Mouse (Mus musculus): ENCODE measurements at regions not wholly inside any gene's neighbourhood (a gene's known extent, or its start where the extent isn't known, plus 50 kb on each side); places are given as distances from the start of the nearest gene placed in this dataset.

GRCm38 (mm10) chr10:102943156-102943555 is 86.9 kb downstream of the Alx1 start:
- H3K36me3 ChIP-seq (ENCODE audit: control insufficient read depth, insufficient read depth, low read length): no peaks in the 10 kb centered on the region
- H3K4me2 ChIP-seq (ENCODE audit: low read length): no peak overlapping the region
- no peaks in the 10 kb centered on the region for H3K9me3 ChIP-seq (replicated peaks; ENCODE audit: control insufficient read depth, low read length, poor library complexity, severe bottlenecking)
- no peaks in the 10 kb centered on the region for H3K4me1 ChIP-seq (ENCODE audit: control insufficient read depth, insufficient read depth, low read length)
- no peak overlapping the region for H3K9ac ChIP-seq (ENCODE audit: low read depth, low read length)
- no peak for ATAC-seq
- no peak overlapping the region for H3K27ac ChIP-seq (ENCODE audit: low read length)
- H3K4me3 ChIP-seq (ENCODE audit: low read depth, low read length): no peak overlapping the region
- H3K27me3 ChIP-seq (ENCODE audit: control insufficient read depth, insufficient read depth, low read depth, low read length): no peaks in the 10 kb centered on the region

- Histone ChIP-seq H3K27me3 (ENCODE audit: control insufficient read depth, insufficient read depth, low read depth, low read length) (no peaks in the 10 kb centered on the region), H3K9ac (ENCODE audit: low read depth, low read length) (no peak overlapping the region), H3K36me3 (ENCODE audit: control insufficient read depth, insufficient read depth, low read length) (no peaks in the 10 kb centered on the region), H3K4me3 (ENCODE audit: low read depth, low read length) (no peak overlapping the region), H3K4me1 (ENCODE audit: control insufficient read depth, insufficient read depth, low read length) (no peaks in the 10 kb centered on the region), H3K9me3 (replicated peaks; ENCODE audit: control insufficient read depth, low read length, poor library complexity, severe bottlenecking) (no peaks in the 10 kb centered on the region), H3K27ac (ENCODE audit: low read length) (no peak overlapping the region), H3K4me2 (ENCODE audit: low read length) (no peak overlapping the region)
- ATAC-seq: no peak
Observed at GRCm38 (mm10) chr10:102940823-102941519, 89.0 kb downstream of the Alx1 start.

- Histone ChIP-seq H3K36me3 (ENCODE audit: control insufficient read depth, insufficient read depth, low read length) (no peaks in the 10 kb centered on the region), H3K27me3 (ENCODE audit: control insufficient read depth, insufficient read depth, low read depth, low read length) (no peaks in the 10 kb centered on the region), H3K27ac (ENCODE audit: low read length) (no peak overlapping the region), H3K4me2 (ENCODE audit: low read length) (no peak overlapping the region), H3K9me3 (replicated peaks; ENCODE audit: control insufficient read depth, low read length, poor library complexity, severe bottlenecking) (no peaks in the 10 kb centered on the region), H3K4me3 (ENCODE audit: low read depth, low read length) (no peak overlapping the region), H3K9ac (ENCODE audit: low read depth, low read length) (no peak overlapping the region), H3K4me1 (ENCODE audit: control insufficient read depth, insufficient read depth, low read length) (no peaks in the 10 kb centered on the region)
- no peak for ATAC-seq
- WGBS: 51% methylated on average over 3 of the region's 3 CpGs
Observed at GRCm38 (mm10) chr10:102931445-102931844, 98.6 kb downstream of the Alx1 start.

GRCm38 (mm10) chr10:102928651-102929050 is 101.4 kb downstream of the Alx1 start:
- no peak overlapping the region for H3K4me3 ChIP-seq (ENCODE audit: low read depth, low read length)
- no peak for ATAC-seq
- H3K27ac ChIP-seq (ENCODE audit: low read length): no peak overlapping the region
- H3K4me1 ChIP-seq (ENCODE audit: control insufficient read depth, insufficient read depth, low read length): no peaks in the 10 kb centered on the region
- H3K36me3 ChIP-seq (ENCODE audit: control insufficient read depth, insufficient read depth, low read length): no peaks in the 10 kb centered on the region
- no peaks in the 10 kb centered on the region for H3K27me3 ChIP-seq (ENCODE audit: control insufficient read depth, insufficient read depth, low read depth, low read length)
- H3K4me2 ChIP-seq (ENCODE audit: low read length): no peak overlapping the region
- no peaks in the 10 kb centered on the region for H3K9me3 ChIP-seq (replicated peaks; ENCODE audit: control insufficient read depth, low read length, poor library complexity, severe bottlenecking)
- no peak overlapping the region for H3K9ac ChIP-seq (ENCODE audit: low read depth, low read length)
- 89% methylated on average over 1 of the region's 1 CpGs for WGBS

GRCm38 (mm10) chr10:102897368-102897767 is 132.6 kb downstream of the Alx1 start:
- Histone ChIP-seq H3K4me2 (ENCODE audit: low read length) (no peak overlapping the region), H3K9me3 (replicated peaks; ENCODE audit: control insufficient read depth, low read length, poor library complexity, severe bottlenecking) (no peaks in the 10 kb centered on the region), H3K27ac (ENCODE audit: low read length) (no peak overlapping the region), H3K9ac (ENCODE audit: low read depth, low read length) (no peak overlapping the region), H3K4me3 (ENCODE audit: low read depth, low read length) (no peak overlapping the region), H3K4me1 (ENCODE audit: control insufficient read depth, insufficient read depth, low read length) (0 out of 2 replicates have a peak, but pooled peaks cover 4% of the 10 kb centered on the region), H3K36me3 (ENCODE audit: control insufficient read depth, insufficient read depth, low read length) (no peaks in the 10 kb centered on the region), H3K27me3 (ENCODE audit: control insufficient read depth, insufficient read depth, low read depth, low read length) (no peaks in the 10 kb centered on the region)
- 62% methylated on average over 2 of the region's 2 CpGs for WGBS
- no peak for ATAC-seq

GRCm38 (mm10) chr10:102895952-102896351 is 134.1 kb downstream of the Alx1 start:
- Histone ChIP-seq H3K4me3 (ENCODE audit: low read depth, low read length) (no peak overlapping the region), H3K36me3 (ENCODE audit: control insufficient read depth, insufficient read depth, low read length) (no peaks in the 10 kb centered on the region), H3K9ac (ENCODE audit: low read depth, low read length) (no peak overlapping the region), H3K9me3 (replicated peaks; ENCODE audit: control insufficient read depth, low read length, poor library complexity, severe bottlenecking) (no peaks in the 10 kb centered on the region), H3K27me3 (ENCODE audit: control insufficient read depth, insufficient read depth, low read depth, low read length) (no peaks in the 10 kb centered on the region), H3K27ac (ENCODE audit: low read length) (no peak overlapping the region), H3K4me2 (ENCODE audit: low read length) (no peak overlapping the region), H3K4me1 (ENCODE audit: control insufficient read depth, insufficient read depth, low read length) (0 out of 2 replicates have a peak, but pooled peaks cover 4% of the 10 kb centered on the region)
- no peak for ATAC-seq
- 14% methylated on average over 1 of the region's 1 CpGs for WGBS

- Histone ChIP-seq H3K4me3 (ENCODE audit: low read depth, low read length) (no peak overlapping the region), H3K27ac (ENCODE audit: low read length) (no peak overlapping the region), H3K4me2 (ENCODE audit: low read length) (no peak overlapping the region), H3K9ac (ENCODE audit: low read depth, low read length) (no peak overlapping the region), H3K4me1 (ENCODE audit: control insufficient read depth, insufficient read depth, low read length) (0 out of 2 replicates have a peak, but pooled peaks cover 4% of the 10 kb centered on the region), H3K9me3 (replicated peaks; ENCODE audit: control insufficient read depth, low read length, poor library complexity, severe bottlenecking) (no peaks in the 10 kb centered on the region), H3K27me3 (ENCODE audit: control insufficient read depth, insufficient read depth, low read depth, low read length) (no peaks in the 10 kb centered on the region), H3K36me3 (ENCODE audit: control insufficient read depth, insufficient read depth, low read length) (no peaks in the 10 kb centered on the region)
- ATAC-seq: no peak
- WGBS: 87% methylated on average over 3 of the region's 3 CpGs
Observed at GRCm38 (mm10) chr10:102892373-102892772, 137.6 kb downstream of the Alx1 start.

- no peaks in the 10 kb centered on the region for H3K27me3 ChIP-seq (ENCODE audit: control insufficient read depth, insufficient read depth, low read depth, low read length)
- no peaks in the 10 kb centered on the region for H3K4me1 ChIP-seq (ENCODE audit: control insufficient read depth, insufficient read depth, low read length)
- no peaks in the 10 kb centered on the region for H3K36me3 ChIP-seq (ENCODE audit: control insufficient read depth, insufficient read depth, low read length)
- no peak overlapping the region for H3K27ac ChIP-seq (ENCODE audit: low read length)
- no peak overlapping the region for H3K4me2 ChIP-seq (ENCODE audit: low read length)
- no peak for ATAC-seq
- WGBS: 92% methylated on average over 3 of the region's 3 CpGs
- H3K4me3 ChIP-seq (ENCODE audit: low read depth, low read length): no peak overlapping the region
- no peak overlapping the region for H3K9ac ChIP-seq (ENCODE audit: low read depth, low read length)
- no peaks in the 10 kb centered on the region for H3K9me3 ChIP-seq (replicated peaks; ENCODE audit: control insufficient read depth, low read length, poor library complexity, severe bottlenecking)
Observed at GRCm38 (mm10) chr10:102889709-102890108, 140.3 kb downstream of the Alx1 start.

- no peaks in the 10 kb centered on the region for H3K9me3 ChIP-seq (replicated peaks; ENCODE audit: control insufficient read depth, low read length, poor library complexity, severe bottlenecking)
- no peak for ATAC-seq
- no peaks in the 10 kb centered on the region for H3K4me1 ChIP-seq (ENCODE audit: control insufficient read depth, insufficient read depth, low read length)
- H3K4me3 ChIP-seq (ENCODE audit: low read depth, low read length): no peak overlapping the region
- no peak overlapping the region for H3K9ac ChIP-seq (ENCODE audit: low read depth, low read length)
- no peaks in the 10 kb centered on the region for H3K36me3 ChIP-seq (ENCODE audit: control insufficient read depth, insufficient read depth, low read length)
- WGBS: 65% methylated on average over 6 of the region's 6 CpGs
- no peaks in the 10 kb centered on the region for H3K27me3 ChIP-seq (ENCODE audit: control insufficient read depth, insufficient read depth, low read depth, low read length)
- no peak overlapping the region for H3K27ac ChIP-seq (ENCODE audit: low read length)
- H3K4me2 ChIP-seq (ENCODE audit: low read length): no peak overlapping the region
Observed at GRCm38 (mm10) chr10:102881824-102882438, 148.1 kb downstream of the Alx1 start.

Measured in midbrain, embryonic 16.5 days (tissue).